Mouse (Mus musculus): ENCODE results near the gene Adprhl1. TPM values are rescaled to one million over a fixed set of nuclear protein-coding genes. Genes with fewer than 3 reads are reported as not detected.

Adprhl1 gene
- polyA plus RNA-seq, 2 experiments, result 4.1 to 5.0 TPM

DNA sequence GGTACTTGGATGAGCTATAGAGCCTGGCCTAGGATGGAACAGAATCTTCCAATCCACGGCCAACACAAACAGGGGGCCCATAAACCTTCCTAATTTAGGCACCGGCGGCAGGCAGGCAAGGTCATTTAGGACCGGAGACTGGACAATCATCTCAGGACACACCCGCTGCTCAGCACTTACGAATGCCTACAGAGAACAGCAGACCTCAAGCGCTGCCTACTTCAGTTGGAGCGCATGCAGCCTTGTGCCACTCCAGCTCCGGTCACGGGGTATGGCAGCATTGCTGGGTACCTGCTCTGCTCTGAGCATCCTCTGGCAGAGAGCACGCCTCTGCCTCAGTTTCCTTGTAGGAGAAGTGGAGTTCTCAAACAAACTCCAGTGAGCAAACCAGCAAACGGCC is 24.2 kb downstream of the Adprhl1 start:
- H3K9ac ChIP-seq (ENCODE audit: low read depth, low read length, severe bottlenecking), result no peak overlapping the region
- ATAC-seq (ENCODE audit: low FRiP score, low read depth) (no peak), DNase-seq (ENCODE audit: low spot score) (no peak)
- no peaks in the 10 kb centered on the region for H3K27me3 ChIP-seq (ENCODE audit: control insufficient read depth, insufficient read depth, low read length)
- no peak for TF ChIP-seq POLR2A (IDR thresholded peaks at IDR 0.05; ENCODE audit: borderline replicate concordance, extremely low read depth, insufficient read depth, insufficient read length)
- no peak overlapping the region for H3K4me2 ChIP-seq (replicated peaks; ENCODE audit: low read depth, low read length, severe bottlenecking)
- WGBS, result 58% methylated on average over 12 of the region's 12 CpGs
- no peaks in the 10 kb centered on the region for H3K9me3 ChIP-seq (ENCODE audit: control insufficient read depth, low read length)
- H3K4me3 ChIP-seq (replicated peaks; ENCODE audit: low read length), result no peak overlapping the region
- no peaks in the 10 kb centered on the region for H3K36me3 ChIP-seq (ENCODE audit: control insufficient read depth, insufficient read depth, low read length)
- H3K4me1 ChIP-seq (ENCODE audit: control insufficient read depth, insufficient read depth, low read length), result peaks cover 11% of the 10 kb centered on the region
- H3K27ac ChIP-seq (replicated peaks; ENCODE audit: low read depth, low read length), result no peak overlapping the region

DNA sequence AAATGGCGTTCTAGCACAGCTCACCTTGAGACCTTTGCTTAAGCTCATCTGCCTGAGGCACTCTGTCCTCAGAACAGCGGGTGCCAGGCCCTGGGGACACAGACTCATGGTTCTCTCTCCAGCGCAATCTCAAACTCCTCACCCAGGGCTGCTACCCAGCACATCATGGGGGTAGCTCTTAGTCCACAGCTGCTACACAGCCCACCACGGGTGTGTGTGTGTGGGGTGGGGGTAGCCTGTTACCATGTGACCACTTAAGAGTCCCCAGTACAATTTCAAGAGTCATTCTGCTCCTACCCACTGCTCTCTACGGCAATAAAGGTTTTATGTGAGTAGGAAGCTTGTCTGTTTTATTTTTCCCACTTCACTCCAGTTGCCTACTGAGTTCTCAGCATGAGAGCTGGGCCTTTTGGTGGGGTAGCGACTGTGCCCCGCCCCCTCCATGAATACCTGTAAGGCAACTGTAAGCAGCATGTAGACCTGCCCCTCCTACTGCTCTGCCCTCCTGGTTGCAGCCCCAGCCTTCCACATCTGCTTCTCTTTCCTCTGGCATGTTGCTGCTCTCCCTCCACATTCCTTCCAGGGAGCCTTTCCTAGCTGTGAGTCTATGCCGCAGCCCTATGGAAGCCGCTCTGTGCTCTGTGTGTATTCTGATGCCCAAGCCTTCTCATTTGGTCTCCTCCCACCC is 24.9 kb downstream of the Adprhl1 start:
- ATAC-seq (ENCODE audit: low FRiP score, low read depth) (peak; percentile 27; the same call in 1 of the 2 replicates), DNase-seq (ENCODE audit: low spot score) (no peak)
- Histone ChIP-seq H3K27ac (replicated peaks; ENCODE audit: low read depth, low read length) (no peak overlapping the region), H3K4me1 (ENCODE audit: control insufficient read depth, insufficient read depth, low read length) (peaks cover 11% of the 10 kb centered on the region), H3K36me3 (ENCODE audit: control insufficient read depth, insufficient read depth, low read length) (no peaks in the 10 kb centered on the region), H3K9me3 (ENCODE audit: control insufficient read depth, low read length) (no peaks in the 10 kb centered on the region), H3K9ac (ENCODE audit: low read depth, low read length, severe bottlenecking) (no peak overlapping the region), H3K27me3 (ENCODE audit: control insufficient read depth, insufficient read depth, low read length) (no peaks in the 10 kb centered on the region), H3K4me2 (replicated peaks; ENCODE audit: low read depth, low read length, severe bottlenecking) (no peak overlapping the region), H3K4me3 (replicated peaks; ENCODE audit: low read length) (no peak overlapping the region)
- WGBS, result 21% methylated on average over 9 of the region's 9 CpGs
- no peak for TF ChIP-seq POLR2A (IDR thresholded peaks at IDR 0.05; ENCODE audit: borderline replicate concordance, extremely low read depth, insufficient read depth, insufficient read length)

DNA sequence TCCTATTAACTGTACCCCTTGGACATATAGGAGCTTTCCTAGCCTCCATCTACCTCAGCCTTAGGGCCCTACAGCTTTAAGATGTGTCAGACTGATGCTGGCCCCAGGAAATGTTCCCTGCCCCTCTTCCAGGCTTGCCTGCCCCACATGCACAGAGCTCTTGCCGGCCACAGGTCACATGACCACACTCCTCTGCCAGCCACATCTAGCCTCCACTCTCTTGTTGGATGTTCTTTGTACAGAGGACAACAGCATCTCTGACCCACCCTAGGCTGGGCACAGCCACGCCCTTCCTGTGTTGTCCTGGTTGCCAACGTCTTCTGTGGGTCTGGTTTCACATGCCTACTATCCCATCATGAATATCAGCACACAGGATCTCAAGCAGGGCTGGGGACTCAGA is 26.8 kb downstream of the Adprhl1 start:
- DNase-seq (ENCODE audit: low spot score) (no peak), ATAC-seq (ENCODE audit: low FRiP score, low read depth) (no peak)
- H3K4me3 ChIP-seq (replicated peaks; ENCODE audit: low read length), result no peak overlapping the region
- H3K36me3 ChIP-seq (ENCODE audit: control insufficient read depth, insufficient read depth, low read length), result no peaks in the 10 kb centered on the region
- no peak for TF ChIP-seq POLR2A (IDR thresholded peaks at IDR 0.05; ENCODE audit: borderline replicate concordance, extremely low read depth, insufficient read depth, insufficient read length)
- H3K9me3 ChIP-seq (ENCODE audit: control insufficient read depth, low read length), result no peaks in the 10 kb centered on the region
- H3K27ac ChIP-seq (replicated peaks; ENCODE audit: low read depth, low read length), result no peak overlapping the region
- WGBS, result 65% methylated on average over 3 of the region's 3 CpGs
- H3K9ac ChIP-seq (ENCODE audit: low read depth, low read length, severe bottlenecking), result no peak overlapping the region
- H3K4me1 ChIP-seq (ENCODE audit: control insufficient read depth, insufficient read depth, low read length), result peaks cover 11% of the 10 kb centered on the region
- H3K27me3 ChIP-seq (ENCODE audit: control insufficient read depth, insufficient read depth, low read length), result no peaks in the 10 kb centered on the region
- H3K4me2 ChIP-seq (replicated peaks; ENCODE audit: low read depth, low read length, severe bottlenecking), result no peak overlapping the region

DNA sequence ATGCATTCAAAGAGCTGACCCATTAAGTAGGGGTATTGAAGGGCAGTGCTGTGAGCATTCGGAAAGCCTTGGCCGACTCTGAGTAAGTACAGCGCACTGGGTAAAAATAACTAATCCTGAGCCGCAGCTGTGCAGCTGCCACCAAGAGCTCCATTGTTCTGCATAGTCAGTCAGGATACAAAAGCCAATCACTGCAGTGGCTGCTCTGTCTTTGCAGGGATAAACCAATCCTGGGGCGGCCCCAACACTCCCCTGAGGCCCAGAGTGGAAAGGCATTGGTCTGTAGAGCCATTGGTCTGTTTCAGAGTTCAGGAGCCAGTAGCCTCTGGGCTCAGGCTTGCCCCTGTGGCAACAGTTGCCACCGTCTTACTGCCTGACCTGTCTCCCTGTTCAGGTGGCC is 27.7 kb downstream of the Adprhl1 start:
- ATAC-seq (ENCODE audit: low FRiP score, low read depth), result peak; percentile 77
- peak; percentile 39 for DNase-seq (ENCODE audit: low spot score)

DNA sequence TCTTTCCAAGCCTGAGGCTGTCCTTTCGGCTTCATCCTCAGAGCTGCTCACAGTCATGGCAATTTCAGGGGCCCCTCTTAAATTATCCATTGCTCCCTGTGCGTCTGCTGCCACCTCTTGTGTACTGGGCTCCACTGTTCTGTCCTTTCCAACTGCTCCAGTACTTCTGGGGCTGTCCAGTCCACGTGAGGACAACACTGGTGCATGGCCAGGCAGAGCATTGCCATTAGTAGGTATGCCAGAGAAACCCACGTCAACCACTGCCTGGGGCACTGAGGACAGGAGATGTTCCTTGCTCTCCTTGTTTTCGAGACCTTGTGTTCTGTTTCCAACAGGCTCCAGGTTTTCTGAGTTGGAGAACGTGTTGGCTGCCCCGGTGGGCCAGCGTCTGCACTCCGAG is 29.5 kb downstream of the Adprhl1 start:
- no peak for ATAC-seq (ENCODE audit: low FRiP score, low read depth)
- 77% methylated on average over 9 of the region's 9 CpGs for WGBS
- H3K4me1 ChIP-seq (ENCODE audit: control insufficient read depth, insufficient read depth, low read length), result peaks cover 8% of the 10 kb centered on the region

More for the DNA sequence above, 27.7 kb downstream of the Adprhl1 start:
- no peak overlapping the region for H3K4me3 ChIP-seq (replicated peaks; ENCODE audit: low read length)
- H3K9ac ChIP-seq (ENCODE audit: low read depth, low read length, severe bottlenecking), result no peak overlapping the region
- no peaks in the 10 kb centered on the region for H3K36me3 ChIP-seq (ENCODE audit: control insufficient read depth, insufficient read depth, low read length)
- H3K27ac ChIP-seq (replicated peaks; ENCODE audit: low read depth, low read length), result no peak overlapping the region
- H3K4me1 ChIP-seq (ENCODE audit: control insufficient read depth, insufficient read depth, low read length), result peaks cover 11% of the 10 kb centered on the region
- WGBS, result 58% methylated on average over 6 of the region's 6 CpGs
- TF ChIP-seq POLR2A (IDR thresholded peaks at IDR 0.05; ENCODE audit: borderline replicate concordance, extremely low read depth, insufficient read depth, insufficient read length), result no peak
- no peaks in the 10 kb centered on the region for H3K9me3 ChIP-seq (ENCODE audit: control insufficient read depth, low read length)
- no peaks in the 10 kb centered on the region for H3K27me3 ChIP-seq (ENCODE audit: control insufficient read depth, insufficient read depth, low read length)
- no peak overlapping the region for H3K4me2 ChIP-seq (replicated peaks; ENCODE audit: low read depth, low read length, severe bottlenecking)

More for the DNA sequence above, 29.5 kb downstream of the Adprhl1 start:
- H3K4me3 ChIP-seq (replicated peaks; ENCODE audit: low read length), result no peak overlapping the region
- no peak overlapping the region for H3K27ac ChIP-seq (replicated peaks; ENCODE audit: low read depth, low read length)
- no peaks in the 10 kb centered on the region for H3K36me3 ChIP-seq (ENCODE audit: control insufficient read depth, insufficient read depth, low read length)
- TF ChIP-seq POLR2A (IDR thresholded peaks at IDR 0.05; ENCODE audit: borderline replicate concordance, extremely low read depth, insufficient read depth, insufficient read length), result no peak
- no peak overlapping the region for H3K4me2 ChIP-seq (replicated peaks; ENCODE audit: low read depth, low read length, severe bottlenecking)
- no peaks in the 10 kb centered on the region for H3K27me3 ChIP-seq (ENCODE audit: control insufficient read depth, insufficient read depth, low read length)
- H3K9me3 ChIP-seq (ENCODE audit: control insufficient read depth, low read length), result no peaks in the 10 kb centered on the region
- no peak for DNase-seq (ENCODE audit: low spot score)
- H3K9ac ChIP-seq (ENCODE audit: low read depth, low read length, severe bottlenecking), result no peak overlapping the region
